Mouse (Mus musculus): ENCODE results near the gene Prdx5.

DNA sequence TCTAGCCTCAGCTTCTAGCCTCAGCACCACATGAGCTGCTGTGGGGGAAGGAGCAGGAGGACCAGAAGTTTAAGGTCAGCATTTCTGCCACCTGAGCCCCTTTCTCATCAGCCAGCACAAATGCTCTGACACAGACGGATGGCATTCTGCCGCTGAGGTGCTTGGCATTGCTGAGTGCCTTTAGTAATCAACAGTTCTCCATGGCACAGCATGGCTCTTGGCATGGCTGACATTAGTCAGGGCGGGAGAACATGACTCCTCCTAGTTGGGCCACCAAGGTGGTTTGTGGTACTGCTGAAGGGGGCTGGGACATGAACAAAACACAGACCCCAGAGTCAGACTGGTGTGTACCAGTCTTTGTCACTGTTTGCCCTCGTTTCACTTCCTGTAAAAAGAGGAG is 38.3 kb upstream of the Prdx5 start:
- TF ChIP-seq CTCF (IDR thresholded peaks at IDR 0.05; ENCODE audit: extremely low read depth, insufficient read length, insufficient replicate concordance, low read depth, low read length) (no peak), POLR2A (IDR thresholded peaks at IDR 0.05; ENCODE audit: low read depth, low read length) (no peak)

Data from small intestine, adult 2 months (tissue).